Mouse (Mus musculus): ENCODE data around the gene Hist1h2af.

The Hist1h2af gene

GRCm38 (mm10) chr13:23515281-23515680, 18.4 kb upstream of the Hist1h2af start:
- no peak for DNase-seq (ENCODE audit: low spot score in 2 of 2)

- no peak for DNase-seq (ENCODE audit: low spot score in 2 of 2)
These were observed 17.7 kb upstream of the Hist1h2af start for GRCm38 (mm10) chr13:23515826-23516620.

- peak; percentile 80 to 84 for DNase-seq (ENCODE audit: low spot score in 2 of 2)
These were observed 16.7 kb upstream of the Hist1h2af start for GRCm38 (mm10) chr13:23516822-23517602.

- peak; percentile 96 to 98 for DNase-seq (ENCODE audit: low spot score in 2 of 2)
These were observed 16.0 kb upstream of the Hist1h2af start for GRCm38 (mm10) chr13:23517603-23518294.

- no peak for DNase-seq (ENCODE audit: low spot score in 2 of 2)
These were observed 15.5 kb upstream of the Hist1h2af start for GRCm38 (mm10) chr13:23518295-23518603.

- DNase-seq (ENCODE audit: low spot score in 2 of 2), result peak; percentile 91 to 95
These were observed 14.8 kb upstream of the Hist1h2af start for GRCm38 (mm10) chr13:23518885-23519284.

- DNase-seq (ENCODE audit: low spot score in 2 of 2), result peak; percentile 90 to 91
These were observed 14.3 kb upstream of the Hist1h2af start for GRCm38 (mm10) chr13:23519416-23519815.

- DNase-seq (ENCODE audit: low spot score in 2 of 2), result peak; percentile 87 to 92
These were observed 12.0 kb upstream of the Hist1h2af start for GRCm38 (mm10) chr13:23521703-23522102.

- no peak for DNase-seq (ENCODE audit: low spot score in 2 of 2)
These were observed 9.7 kb upstream of the Hist1h2af start for GRCm38 (mm10) chr13:23523976-23524375.

- peak; percentile 73 to 76 for DNase-seq (ENCODE audit: low spot score in 2 of 2)
These were observed 9.1 kb upstream of the Hist1h2af start for GRCm38 (mm10) chr13:23524654-23525053.

- no peak for DNase-seq (ENCODE audit: low spot score in 2 of 2)
These were observed 7.8 kb upstream of the Hist1h2af start for GRCm38 (mm10) chr13:23525901-23526300.

GRCm38 (mm10) chr13:23526312-23526711, 7.4 kb upstream of the Hist1h2af start:
- DNase-seq (ENCODE audit: low spot score in 2 of 2), result peak; percentile 98

GRCm38 (mm10) chr13:23529005-23529404, 4.7 kb upstream of the Hist1h2af start:
- DNase-seq (ENCODE audit: low spot score in 2 of 2), result no peak

GRCm38 (mm10) chr13:23529480-23530165, 4.1 kb upstream of the Hist1h2af start:
- no peak for DNase-seq (ENCODE audit: low spot score in 2 of 2)

GRCm38 (mm10) chr13:23530181-23530900, 3.4 kb upstream of the Hist1h2af start:
- peak; percentile 77 to 79 for DNase-seq (ENCODE audit: low spot score in 2 of 2)

GRCm38 (mm10) chr13:23530901-23531875, 2.5 kb upstream of the Hist1h2af start, which contains the start of gene Hist1h4h:
Gene Hist1h4h (plus strand): TSS chr13:23531050.
- DNase-seq (ENCODE audit: low spot score in 2 of 2), result peak; percentile 98

GRCm38 (mm10) chr13:23532262-23533075, 1.2 kb upstream of the Hist1h2af start:
- DNase-seq (ENCODE audit: low spot score in 2 of 2), result no peak

- DNase-seq (ENCODE audit: low spot score in 2 of 2), result peak; percentile 26 to 34
These were observed 844 bp downstream of the Hist1h2af start for GRCm38 (mm10) chr13:23534368-23535131.
